Mouse (Mus musculus): ENCODE measurements at regions not wholly inside any gene's neighbourhood (a gene's known extent, or its start where the extent isn't known, plus 50 kb on each side); places are given as distances from the start of the nearest gene placed in this dataset.

GRCm38 (mm10) chr3:38042614-38043013 lies 318.3 kb upstream of the Gm5148 start:
- no peak for DNase-seq (ENCODE audit: low read depth)

- no peak for DNase-seq (ENCODE audit: low read depth)
Measured at GRCm38 (mm10) chr3:38036131-38036530, 311.8 kb upstream of the Gm5148 start.

GRCm38 (mm10) chr3:38034138-38034537 lies 309.8 kb upstream of the Gm5148 start:
- no peak for DNase-seq (ENCODE audit: low read depth)

GRCm38 (mm10) chr3:38014768-38015167 lies 290.5 kb upstream of the Gm5148 start:
- DNase-seq (ENCODE audit: low read depth): no peak

GRCm38 (mm10) chr3:38009168-38009567 lies 284.9 kb upstream of the Gm5148 start:
- DNase-seq (ENCODE audit: low read depth): no peak

GRCm38 (mm10) chr3:38008321-38008720 lies 284.0 kb upstream of the Gm5148 start:
- no peak for DNase-seq (ENCODE audit: low read depth)

- no peak for DNase-seq (ENCODE audit: low read depth)
Measured at GRCm38 (mm10) chr3:38007626-38008025, 283.3 kb upstream of the Gm5148 start.

- no peak for DNase-seq (ENCODE audit: low read depth)
Measured at GRCm38 (mm10) chr3:38002275-38002674, 278.0 kb upstream of the Gm5148 start.

GRCm38 (mm10) chr3:37999779-38000178 lies 275.5 kb upstream of the Gm5148 start:
- no peak for DNase-seq (ENCODE audit: low read depth)

- DNase-seq (ENCODE audit: low read depth): no peak
Measured at GRCm38 (mm10) chr3:37997998-37998397, 273.7 kb upstream of the Gm5148 start.

GRCm38 (mm10) chr3:37989992-37990391 lies 265.7 kb upstream of the Gm5148 start:
- no peak for DNase-seq (ENCODE audit: low read depth)

- no peak for DNase-seq (ENCODE audit: low read depth)
Measured at GRCm38 (mm10) chr3:37987775-37988505, 263.6 kb upstream of the Gm5148 start.

- no peak for DNase-seq (ENCODE audit: low read depth)
Measured at GRCm38 (mm10) chr3:37987007-37987774, 262.9 kb upstream of the Gm5148 start.

GRCm38 (mm10) chr3:37984706-37985105 lies 260.4 kb upstream of the Gm5148 start:
- no peak for DNase-seq (ENCODE audit: low read depth)

GRCm38 (mm10) chr3:37981481-37982180 lies 257.3 kb upstream of the Gm5148 start:
- DNase-seq (ENCODE audit: low read depth): no peak

- DNase-seq (ENCODE audit: low read depth): peak; percentile 47
Measured at GRCm38 (mm10) chr3:37979871-37980270, 255.6 kb upstream of the Gm5148 start.

GRCm38 (mm10) chr3:37978481-37978880 lies 254.2 kb upstream of the Gm5148 start:
- DNase-seq (ENCODE audit: low read depth): peak; percentile 16

GRCm38 (mm10) chr3:37977453-37977852 lies 253.2 kb upstream of the Gm5148 start:
- DNase-seq (ENCODE audit: low read depth): no peak

GRCm38 (mm10) chr3:37976566-37976965 lies 252.3 kb upstream of the Gm5148 start:
- no peak for DNase-seq (ENCODE audit: low read depth)

GRCm38 (mm10) chr3:37975194-37975756 lies 251.0 kb upstream of the Gm5148 start:
- DNase-seq (ENCODE audit: low read depth): no peak

- DNase-seq (ENCODE audit: low read depth): no peak
Measured at GRCm38 (mm10) chr3:37972931-37973330, 248.6 kb upstream of the Gm5148 start.

- DNase-seq (ENCODE audit: low read depth): no peak
Measured at GRCm38 (mm10) chr3:37971240-37971639, 246.9 kb upstream of the Gm5148 start.

Data from c-Kit-positive CD71-positive TER-119-negative erythroid progenitor cells, embryonic 14.5 days (primary cell).